Mouse (Mus musculus) embryo, embryonic 11 days (tissue): ENCODE measurements around the gene Zfhx3.
A peak's percentile ranks its signal among the peaks of the same experiment; 100 is the strongest.

ENCODE experiments used
- DNase-seq: peaks from one replicate; pipeline ENCODE4 v3.0.0-alpha.2; 2015

Zfhx3 gene

DNA sequence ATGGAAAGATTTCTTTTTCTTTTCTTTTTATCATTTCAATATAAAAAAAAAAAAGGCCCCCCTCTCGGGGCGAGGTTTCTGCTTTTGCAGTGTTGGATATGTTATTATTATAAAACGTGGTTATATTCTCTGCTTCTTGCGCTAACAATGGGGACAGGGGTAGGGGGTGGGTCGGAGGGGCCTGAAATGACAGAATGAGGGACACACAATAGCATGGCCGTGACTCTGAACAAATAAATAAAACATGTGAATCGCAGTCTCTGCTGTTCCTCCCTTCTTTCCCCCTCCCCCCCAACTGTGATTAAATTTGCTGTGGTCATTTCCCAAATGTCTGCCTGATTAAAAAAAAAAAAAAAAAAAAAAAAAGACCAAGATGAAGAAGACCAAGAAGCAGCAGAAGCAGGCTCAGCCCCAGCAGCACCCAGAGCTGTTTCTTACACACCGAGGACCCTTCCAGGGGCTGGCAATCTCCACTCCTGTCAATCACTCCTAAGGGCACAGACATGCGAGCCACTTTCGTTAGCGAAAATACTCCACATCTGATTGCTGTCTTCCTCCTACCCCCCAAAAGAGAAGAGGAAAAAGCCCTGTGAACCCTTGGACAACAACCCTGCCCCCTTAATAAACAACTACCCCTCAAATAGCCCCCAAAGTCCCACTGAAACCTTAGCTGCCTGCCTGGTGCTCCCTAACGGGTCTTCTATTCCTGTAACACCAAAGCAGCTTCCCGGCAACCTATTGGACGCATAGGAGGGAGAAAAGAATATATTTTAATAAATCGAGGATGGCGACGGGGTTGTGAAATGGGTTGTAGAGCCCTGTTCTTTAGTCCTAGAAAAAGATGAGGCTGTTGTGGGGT, 302.4 kb downstream of the Zfhx3 start:
- peak; percentile 41 for DNase-seq

DNA sequence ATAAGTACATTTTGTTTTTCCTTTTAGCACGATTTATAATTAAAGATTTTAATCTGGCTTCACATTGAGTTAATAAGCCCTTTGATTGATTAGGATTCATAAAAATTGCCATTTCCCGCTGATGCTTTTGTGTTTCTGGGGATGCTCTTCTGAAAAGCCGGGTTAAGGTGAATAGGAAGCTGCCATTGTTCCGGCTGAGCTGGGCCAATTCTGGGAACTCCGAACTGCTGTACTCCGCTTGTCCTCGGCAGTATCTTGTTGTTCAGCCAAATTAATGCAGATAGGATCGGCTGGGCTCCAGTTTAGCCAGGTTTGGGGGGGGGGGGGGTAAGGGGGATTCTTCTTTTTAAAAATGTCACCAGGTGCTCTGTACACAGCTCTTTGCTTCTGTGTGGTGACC, 303.1 kb downstream of the Zfhx3 start:
- DNase-seq: no peak

DNA sequence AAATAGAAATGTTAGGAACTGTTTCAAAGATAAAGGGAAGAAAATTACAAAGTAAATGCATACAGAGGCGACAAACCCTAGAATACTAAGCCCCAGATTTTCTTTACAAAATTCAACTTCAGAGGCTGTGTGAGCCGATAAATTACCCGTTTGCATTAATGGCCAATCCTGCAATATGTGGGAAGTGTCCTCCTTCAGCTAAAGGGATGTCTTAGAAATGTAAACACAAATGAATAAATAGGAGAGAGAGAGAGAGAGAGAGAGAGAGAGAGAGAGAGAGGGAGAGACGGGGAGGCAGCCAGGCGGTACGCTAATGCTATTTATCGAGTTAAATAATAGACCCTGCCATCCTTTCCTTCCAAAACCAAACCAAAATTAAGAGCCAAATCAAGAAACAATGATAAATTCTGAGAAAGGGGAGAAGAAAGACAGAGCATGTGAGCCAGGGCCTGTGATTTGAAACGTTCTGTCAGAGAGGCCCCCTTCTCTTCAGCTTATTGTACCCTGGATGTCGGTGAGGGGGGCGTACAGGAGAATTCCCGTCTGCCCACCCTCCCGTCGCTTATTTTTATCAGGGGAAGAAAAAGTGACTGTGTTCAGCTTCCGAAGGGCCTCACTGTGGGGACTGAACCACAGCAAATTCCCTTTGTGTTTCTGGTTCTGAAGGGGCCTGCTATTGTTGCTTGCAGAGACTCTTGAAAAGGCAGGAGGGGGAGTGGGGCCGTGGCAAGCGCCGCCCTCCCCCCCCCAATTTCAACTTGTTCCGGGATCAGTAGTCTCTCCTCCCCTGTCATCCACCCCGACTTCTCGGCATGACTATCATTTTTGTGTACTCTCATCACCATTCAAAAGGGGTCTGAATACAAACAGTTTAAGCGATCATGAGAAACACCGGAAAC, 303.8 kb downstream of the Zfhx3 start:
- DNase-seq: peak; percentile 55

DNA sequence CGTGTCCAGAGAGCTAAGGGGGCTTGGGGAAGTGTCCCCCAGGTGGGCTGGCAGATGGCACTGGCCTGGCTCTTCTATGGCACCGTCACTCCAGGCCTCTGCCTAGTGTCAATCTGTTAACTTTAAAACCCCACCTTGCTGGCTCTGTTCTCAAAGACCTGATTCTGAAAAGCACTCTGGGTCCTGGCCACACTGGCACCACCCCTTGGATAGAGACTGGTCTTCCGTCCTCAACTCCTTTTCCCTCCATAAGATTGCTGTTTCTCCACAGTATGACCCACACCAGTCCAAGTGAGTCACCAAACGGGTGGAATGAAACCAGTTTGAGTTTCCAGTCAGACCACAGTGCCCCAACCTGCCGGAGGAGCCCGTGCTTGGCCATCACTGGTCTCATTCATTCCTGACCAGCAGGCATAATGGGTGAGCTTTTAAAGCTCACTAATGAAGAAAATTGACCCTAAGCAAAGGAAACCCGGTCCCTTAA, 304.5 kb downstream of the Zfhx3 start:
- no peak for DNase-seq

DNA sequence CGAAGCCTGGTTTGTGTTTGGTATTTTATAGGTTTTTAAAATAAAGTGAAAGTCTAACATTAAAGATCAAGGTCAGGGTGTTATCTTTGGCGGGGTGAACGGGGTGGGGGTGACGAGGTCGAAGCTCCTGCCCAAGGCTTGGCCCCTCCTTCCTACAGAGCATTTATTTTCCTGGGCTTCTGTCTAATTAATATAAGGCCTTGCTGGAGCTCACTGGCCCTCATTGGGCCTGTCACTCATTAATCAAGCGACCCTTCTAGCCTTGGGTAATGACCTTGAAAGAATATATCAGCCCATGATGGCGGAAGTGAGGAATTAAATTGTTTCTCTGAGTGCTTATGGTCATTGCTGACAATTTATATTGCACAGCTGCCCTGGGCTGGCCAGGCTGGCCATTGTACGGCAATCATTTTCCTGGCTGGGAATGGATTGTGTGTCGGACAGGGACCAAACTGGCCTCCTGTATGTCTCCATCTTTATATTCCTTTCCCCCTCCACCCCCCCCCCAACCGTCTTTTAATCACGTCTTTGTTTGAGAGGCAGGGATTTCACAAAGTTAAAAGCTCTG, 322.2 kb downstream of the Zfhx3 start:
- DNase-seq: peak; percentile 64

DNA sequence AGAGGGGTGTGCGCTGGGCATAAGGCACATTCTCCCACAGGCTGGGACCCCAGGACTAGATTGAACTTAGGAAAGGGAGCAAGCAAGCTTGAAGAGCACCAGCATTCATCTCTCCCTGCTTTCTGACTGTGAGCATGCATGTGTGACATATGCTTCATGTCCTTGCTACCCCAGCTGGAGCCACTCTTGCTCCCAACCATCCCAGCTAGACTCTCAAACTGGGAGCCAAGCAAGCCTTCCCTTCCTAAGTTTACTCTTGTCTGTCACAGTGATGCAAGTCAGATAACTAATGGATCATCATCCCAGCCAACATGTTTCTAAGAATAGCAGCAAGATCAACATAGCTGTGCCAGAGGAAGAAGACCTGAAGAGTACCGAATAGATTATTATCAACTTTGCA, 335.5 kb downstream of the Zfhx3 start:
- no peak for DNase-seq

DNA sequence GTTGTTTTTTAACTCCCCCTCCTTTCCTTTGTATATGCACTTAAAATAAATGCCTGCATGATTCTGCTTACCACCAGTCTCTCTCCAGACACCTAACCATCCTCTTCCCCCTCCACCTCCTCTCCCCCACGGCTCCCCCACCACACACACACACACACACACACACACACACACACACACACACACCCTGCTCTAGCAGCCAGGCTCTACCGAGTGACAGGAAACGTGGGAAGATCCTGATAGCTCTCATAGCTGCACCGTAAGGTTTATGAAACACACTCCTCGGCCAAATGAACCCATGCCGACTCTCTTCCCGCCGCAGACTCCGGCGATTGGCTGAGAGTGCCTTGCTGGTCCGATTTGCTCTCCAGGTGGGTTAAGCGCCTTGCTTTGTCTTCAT, 339.5 kb downstream of the Zfhx3 start:
- DNase-seq: no peak

DNA sequence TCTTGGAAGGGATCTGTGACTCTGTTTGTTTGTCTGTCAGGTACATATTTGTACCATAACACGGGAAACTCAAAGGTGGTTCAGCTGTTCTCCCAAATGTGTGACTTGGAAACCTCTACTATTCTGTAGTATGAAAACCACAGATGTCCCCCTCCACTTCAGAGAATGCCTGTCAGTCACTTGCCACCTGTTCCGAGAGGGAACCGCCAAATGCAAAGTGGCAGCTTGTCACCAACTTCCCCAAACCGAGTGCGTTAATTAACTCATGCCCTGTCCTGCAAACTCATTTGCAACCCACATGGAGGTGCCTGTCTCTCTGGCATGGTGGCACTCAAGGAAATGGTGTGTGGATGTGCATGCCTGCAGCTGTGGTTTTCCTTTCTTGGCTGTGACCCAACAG, 343.7 kb downstream of the Zfhx3 start:
- no peak for DNase-seq

DNA sequence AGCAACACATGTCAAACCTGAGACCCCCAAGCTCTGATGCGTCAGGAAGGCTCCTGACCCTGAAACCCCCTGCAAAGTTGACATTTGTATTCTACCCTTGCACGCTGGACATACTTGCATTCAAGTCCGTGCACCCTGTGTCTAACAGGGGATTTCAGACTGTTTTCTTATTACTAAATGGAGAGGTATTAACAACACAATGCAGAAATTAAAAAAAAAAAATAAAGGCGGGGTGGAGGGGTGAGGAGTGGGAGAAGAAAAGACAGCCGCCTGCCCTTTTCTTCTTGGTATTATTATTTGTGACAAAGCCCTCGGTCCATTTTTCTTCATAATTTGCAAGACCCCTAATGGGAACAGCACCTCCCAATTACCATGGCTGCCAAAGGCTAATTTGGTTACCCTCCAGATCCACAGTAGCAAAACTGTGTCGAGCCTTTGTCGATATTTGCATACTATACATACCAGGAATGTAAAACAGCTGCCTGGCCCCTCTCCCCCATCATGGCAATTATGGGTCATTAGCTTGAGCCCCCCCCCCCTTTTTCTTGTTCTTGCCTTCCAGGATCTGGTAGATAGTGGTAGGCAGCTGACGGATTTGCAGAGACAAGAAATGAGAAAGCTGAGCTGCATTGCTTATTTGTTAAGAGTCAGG, 358.6 kb downstream of the Zfhx3 start:
- DNase-seq: no peak

DNA sequence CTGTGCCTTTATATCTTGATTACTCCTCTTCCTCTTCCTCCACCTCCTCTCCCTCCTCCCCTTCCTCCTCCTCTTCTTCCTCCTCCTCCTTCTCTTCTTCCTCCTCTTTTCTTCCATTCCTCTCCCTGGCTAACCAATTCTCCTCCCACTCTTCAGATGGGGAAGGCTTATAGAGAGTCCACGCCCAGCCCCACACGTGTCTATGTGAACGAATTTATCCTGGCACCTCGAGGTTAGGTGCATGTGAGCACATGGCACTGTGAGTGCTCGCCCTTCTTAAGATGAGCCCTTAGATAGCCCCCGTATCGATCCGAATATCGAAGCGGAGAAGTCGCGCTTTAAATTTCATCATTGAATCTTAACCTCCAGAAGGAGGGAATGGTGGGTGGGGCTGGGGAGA, 359.2 kb downstream of the Zfhx3 start:
- DNase-seq: no peak

DNA sequence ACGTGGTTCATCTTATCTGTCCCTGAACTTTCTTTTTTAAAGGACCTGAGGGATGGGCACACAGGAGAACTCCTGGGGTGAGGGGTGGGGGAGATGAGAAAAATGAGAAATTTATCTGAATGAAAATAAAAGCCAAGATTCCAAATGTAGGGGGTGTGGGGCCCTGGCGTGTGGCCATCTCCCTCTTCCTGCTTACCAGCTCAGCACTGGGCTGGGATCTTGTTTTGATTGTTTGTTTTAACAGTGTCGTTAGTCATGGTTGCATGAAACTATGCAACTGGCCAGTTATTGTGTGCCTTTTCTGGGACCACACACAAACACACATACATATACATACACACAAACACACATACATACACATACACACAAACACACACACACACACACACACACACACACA, 362.9 kb downstream of the Zfhx3 start:
- no peak for DNase-seq

DNA sequence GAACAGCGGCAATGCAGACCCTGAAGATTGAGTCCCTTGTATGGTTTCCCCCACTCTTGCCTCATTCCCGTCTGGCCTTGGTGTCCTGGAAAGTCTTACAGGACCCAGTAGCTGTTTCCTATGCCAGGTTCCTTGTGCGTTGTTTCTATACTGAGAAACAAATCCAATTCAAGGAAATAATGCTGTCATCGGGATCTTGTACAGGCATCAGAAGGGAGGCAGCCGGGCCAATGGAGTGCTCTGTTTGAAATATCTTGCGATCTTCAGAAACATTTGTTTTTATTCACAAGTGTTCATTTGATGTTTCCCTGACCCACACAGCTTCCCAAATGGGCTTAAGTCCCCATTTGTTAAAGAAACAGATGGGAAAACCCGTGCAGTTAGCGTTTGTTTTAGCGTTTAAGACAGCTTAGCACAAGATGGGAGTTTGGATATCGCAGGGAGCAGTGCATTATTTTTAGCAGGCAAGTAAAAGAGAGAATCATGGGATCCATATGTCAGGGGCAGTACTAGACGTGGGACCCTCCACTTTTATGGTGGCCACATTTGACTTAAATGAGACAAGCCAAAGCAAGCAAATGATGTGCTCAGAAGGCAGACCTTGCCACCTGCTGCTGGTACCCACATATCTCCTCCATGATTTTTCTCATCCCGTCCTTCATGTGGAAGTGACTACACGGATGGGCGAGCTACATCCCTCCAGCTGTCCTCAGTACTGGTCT, 367.2 kb downstream of the Zfhx3 start:
- no peak for DNase-seq

DNA sequence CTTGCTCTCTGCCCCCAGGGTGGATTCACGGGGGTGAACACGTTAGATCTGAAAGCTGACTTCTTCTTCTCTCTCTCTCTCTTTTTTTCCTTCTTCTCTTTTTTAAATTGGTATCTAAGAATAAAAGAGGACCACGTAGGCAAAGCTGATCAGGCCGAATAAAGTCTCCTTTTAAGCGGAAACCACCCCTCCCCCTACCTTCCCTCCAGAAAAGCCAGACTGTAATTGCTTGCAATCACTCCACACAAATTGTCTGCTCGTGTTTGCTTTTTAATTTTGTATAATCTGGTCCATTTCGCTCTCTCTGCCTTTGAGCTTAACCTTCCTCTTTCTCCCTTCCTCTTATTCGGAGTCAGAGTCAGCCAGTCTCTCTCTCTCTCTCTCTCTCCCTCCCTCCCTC, 372.6 kb downstream of the Zfhx3 start:
- peak; percentile 37 for DNase-seq

DNA sequence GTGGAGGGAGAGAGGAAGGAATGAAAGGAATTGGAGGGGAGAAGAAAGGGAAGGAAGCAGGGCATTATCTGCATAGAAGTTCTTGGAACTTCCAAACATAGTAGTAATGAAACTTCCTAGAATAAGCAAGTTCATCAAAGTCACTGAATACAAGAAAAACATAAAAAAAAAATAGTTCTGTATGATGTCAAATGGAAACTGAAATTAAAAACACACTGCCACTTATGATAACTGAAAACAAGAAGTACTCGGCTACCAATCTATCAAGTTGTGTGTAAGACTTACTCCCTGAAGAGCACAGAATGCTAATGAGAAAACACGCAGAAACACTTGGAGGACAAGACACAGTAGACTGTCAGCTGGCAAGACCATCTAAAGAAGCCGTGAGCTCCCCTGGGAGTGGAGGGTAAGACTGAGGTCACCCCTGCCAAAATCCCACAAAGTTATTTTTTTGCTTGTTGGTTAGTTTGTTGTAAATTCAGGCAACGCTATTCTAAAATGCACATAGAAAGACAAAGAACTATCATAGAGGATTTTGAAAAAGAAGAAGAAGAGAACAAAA, 375.2 kb downstream of the Zfhx3 start:
- DNase-seq: no peak

DNA sequence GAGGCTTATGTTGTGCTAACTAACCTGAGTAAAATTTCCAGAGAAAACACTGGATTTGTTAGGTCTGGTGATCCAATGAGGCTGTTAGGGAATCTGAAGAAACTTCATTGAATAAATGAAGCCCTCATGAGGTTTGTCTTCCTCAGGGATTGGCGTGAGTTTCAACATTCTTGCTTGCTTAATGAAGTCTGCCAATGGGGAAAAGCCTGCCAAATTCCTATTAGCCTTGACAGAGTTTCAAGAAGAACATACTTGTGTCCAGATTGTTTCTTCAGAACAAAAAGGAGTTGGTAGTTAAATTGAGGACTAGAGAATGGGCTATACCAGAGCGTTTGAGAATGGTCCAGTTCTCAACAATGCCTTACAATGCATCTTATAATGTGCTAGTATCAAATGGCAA, 385.3 kb downstream of the Zfhx3 start:
- DNase-seq: no peak

DNA sequence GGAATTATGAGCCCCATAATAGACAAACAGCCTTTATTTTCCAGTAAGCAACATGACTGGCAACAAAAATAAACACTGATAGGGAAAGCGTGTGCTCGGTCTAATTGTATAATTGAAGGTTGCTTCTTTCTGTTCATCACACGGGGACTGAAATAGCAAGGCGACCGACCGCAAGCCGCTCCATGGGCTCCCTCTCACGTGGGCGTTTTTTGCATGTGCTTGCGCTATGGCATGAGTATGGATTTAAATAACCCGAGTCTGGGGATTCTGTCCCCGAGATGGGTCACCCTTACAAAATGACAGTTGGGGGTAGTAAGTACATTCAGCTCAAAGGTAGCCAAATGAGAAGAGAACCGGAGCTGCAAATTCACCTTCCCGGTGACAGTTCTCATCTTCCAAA, 405.9 kb downstream of the Zfhx3 start:
- DNase-seq: no peak

DNA sequence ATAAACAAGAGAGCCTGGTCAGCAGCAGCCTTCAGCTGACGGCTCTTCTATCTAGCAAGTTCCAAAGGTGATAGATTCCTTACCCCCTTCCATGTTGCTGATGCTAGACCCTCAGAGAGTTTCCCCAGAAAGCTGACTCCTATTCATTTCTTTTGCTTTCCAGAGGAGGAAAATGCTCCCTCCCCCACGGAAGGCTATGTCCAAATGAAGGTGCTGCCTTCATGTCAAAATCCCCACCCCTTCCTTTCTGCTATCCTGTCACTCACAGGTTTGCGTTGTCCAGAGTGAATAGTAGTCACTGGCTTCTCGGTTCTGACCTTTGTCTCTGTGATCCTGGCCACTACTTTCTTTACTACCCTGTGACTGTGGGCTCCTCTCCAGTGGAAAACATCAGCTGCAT, 406.3 kb downstream of the Zfhx3 start:
- no peak for DNase-seq

DNA sequence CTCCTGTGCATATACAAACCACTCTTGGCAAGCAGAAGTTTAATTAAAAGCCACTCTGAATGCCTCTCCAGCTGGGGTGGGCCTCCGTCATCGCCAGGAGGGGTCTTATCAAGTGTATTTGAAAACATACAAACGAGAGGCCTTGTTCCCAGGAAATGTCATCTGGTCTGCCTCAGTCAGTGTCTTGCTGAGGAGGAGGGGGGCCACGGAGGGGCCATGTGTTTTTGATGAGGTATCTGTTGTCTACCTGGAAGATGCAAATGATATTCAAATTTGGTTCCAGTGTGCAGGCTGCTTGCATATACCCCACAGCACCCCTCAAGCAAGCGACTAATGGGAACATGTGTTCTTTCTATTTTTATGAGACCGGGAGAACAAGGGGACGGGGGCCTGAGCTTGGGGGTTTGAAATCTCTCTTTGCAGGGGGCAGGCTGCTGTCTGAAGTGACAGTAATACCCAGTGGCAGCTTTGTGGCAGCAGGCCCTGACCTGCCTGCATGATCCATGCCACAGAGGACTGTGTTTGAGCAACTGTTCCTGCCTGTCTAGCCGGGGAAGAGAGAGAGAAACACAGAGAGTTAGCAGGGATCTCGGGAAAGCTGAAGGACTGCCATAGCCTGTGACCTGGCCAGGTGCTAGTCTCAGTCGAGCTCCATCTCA, 412.8 kb downstream of the Zfhx3 start:
- DNase-seq: no peak

DNA sequence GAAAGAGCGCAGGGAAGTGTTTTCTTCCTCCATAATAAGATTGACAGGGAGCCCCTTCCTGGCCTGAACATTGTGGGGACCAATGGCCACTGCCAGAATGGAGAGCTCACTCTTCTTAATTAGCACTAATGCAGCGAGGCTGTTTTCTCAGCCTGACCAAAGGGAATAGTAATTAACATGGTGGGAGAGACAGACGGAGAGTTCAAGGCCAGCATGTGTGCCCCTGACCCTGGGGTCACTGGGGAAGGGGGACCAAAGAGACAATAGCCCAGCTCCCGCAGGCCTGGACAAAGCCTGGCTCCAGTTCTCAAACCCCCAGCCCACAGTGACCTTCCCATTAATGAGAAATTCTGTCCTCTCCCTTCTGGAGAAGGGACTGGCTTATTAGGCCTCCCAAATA, 419.0 kb downstream of the Zfhx3 start:
- DNase-seq: peak; percentile 48

DNA sequence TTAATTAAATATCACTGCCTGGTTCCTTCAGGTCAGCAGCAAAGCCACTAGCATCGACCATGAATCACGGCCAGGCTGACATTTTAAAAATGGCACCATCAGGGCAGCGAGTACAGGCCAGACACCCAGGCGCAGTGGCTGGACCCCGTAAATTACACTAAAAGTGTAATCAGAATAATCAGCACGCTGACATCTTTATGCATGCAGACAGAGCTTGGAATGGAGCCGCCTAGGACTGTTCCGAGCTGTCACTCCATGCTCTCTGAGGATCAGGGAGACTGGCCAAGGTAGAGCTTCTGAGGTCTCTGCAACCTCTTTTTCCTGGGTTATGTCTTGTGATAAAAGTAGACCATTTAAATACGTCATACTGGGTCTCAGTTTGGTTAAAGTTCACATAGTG, 420.0 kb downstream of the Zfhx3 start:
- DNase-seq: peak; percentile 37

DNA sequence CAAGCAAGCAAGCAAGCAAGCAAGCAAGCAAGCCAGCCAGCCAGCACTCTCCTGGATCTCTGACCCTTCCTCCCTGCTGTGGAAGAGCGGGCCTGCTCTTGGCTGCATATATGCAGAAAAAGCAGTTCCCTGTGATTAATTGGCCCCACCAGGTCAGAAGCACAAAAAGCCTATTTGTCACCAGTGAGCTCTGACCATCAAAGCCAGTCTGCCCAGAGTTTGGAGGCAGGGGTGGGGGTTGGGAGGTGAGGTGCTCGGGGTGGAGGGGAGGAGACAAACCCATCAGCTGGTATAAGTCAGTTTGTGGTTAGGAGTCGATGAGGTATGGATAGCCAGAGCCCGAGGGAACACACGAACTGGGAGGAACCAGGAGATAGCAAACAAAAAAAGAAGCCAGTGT, 421.0 kb downstream of the Zfhx3 start:
- DNase-seq: peak; percentile 54
